29 mouse cellular contexts compared by ENCODE assay signal in genomic region chr3:102182601-102183000, GRCm38 (mm10).
"Had no signal": no experiment of that assay in that cellular context is flagged by ENCODE, and none has a peak within 500 bp of the region (broad histone marks: within the 10 kb centered on the region; RNA-seq: fewer than 3 reads in every experiment).

No protein-coding gene starts in this region.

- H3K27ac ChIP-seq: heart, embryonic 13.5 days; heart, embryonic 15.5 days; hindbrain, embryonic 10.5 days; hindbrain, embryonic 12.5 days; hindbrain, embryonic 13.5 days; hindbrain, embryonic 14.5 days; hindbrain, embryonic 15.5 days; hindbrain, postnatal 0 days; intestine, embryonic 15.5 days; kidney, embryonic 15.5 days; kidney, postnatal 0 days; layer of hippocampus, adult 2 months; left cerebral cortex, adult 2 months had no signal

- H3K4me3 ChIP-seq: heart, embryonic 12.5 days; heart, embryonic 13.5 days; heart, embryonic 15.5 days; hindbrain, embryonic 10.5 days; hindbrain, embryonic 12.5 days; hindbrain, embryonic 13.5 days; hindbrain, embryonic 15.5 days; intestine, embryonic 15.5 days; kidney, embryonic 15.5 days; layer of hippocampus, adult 2 months; left cerebral cortex, adult 2 months had no signal

- DNase-seq: heart, postnatal 10 days; heart, postnatal 14 days; heart, postnatal 36 days; heart, postnatal 4 days; kidney, adult 11 months; kidney, adult 18-20 months; kidney, adult 8-10 months; kidney, adult 9 months; kidney, postnatal 10 days; kidney, postnatal 14 days; kidney, postnatal 25 days; kidney, postnatal 36 days; kidney, postnatal 4 days; layer of hippocampus, adult 9-11 months; layer of hippocampus, postnatal 36 days had no signal

- H3K4me1 ChIP-seq: hindbrain, embryonic 15.5 days; intestine, embryonic 15.5 days had no signal

- H3K27me3 ChIP-seq: heart, embryonic 12.5 days; heart, embryonic 13.5 days; heart, embryonic 15.5 days; hindbrain, embryonic 12.5 days; hindbrain, embryonic 13.5 days; hindbrain, embryonic 15.5 days; intestine, embryonic 15.5 days; kidney, embryonic 15.5 days had no signal
